Mouse (Mus musculus) neural tube, embryonic 15.5 days (tissue): ENCODE data around the gene Slc7a6. TPM values are rescaled to one million over a fixed set of nuclear protein-coding genes. Genes with fewer than 3 reads are reported as not detected.
A peak's percentile ranks its signal among the peaks of the same experiment; 100 is the strongest.

Experiments
- ATAC-seq: fragments of 200-750 bp; cut with Nextera tagmentation; 2 replicates; pipeline ENCODE4 v1.8.0; 2017; ENCODE audit warnings: mild to moderate bottlenecking, moderate TSS enrichment, moderate library complexity; ENCODE audit not compliant: low FRiP score
- H3K27ac ChIP-seq: fragments of 300-500 bp; sonication (generic); replicated peaks from 2 replicates; pipeline ENCODE4 v1.5.1; 2015; ENCODE audit warnings: mild to moderate bottlenecking, inconsistent platforms
- H3K27me3 ChIP-seq: fragments of 300-500 bp; sonication (generic); replicated peaks from 2 replicates; pipeline ENCODE4 v1.6.1; 2015; ENCODE audit warnings: inconsistent platforms
- H3K36me3 ChIP-seq: fragments of 300-500 bp; sonication (generic); 2 replicates; pipeline ENCODE4 v1.6.1; 2015; ENCODE audit warnings: inconsistent platforms
- H3K4me1 ChIP-seq: fragments of 300-500 bp; sonication (generic); 2 replicates; pipeline ENCODE4 v1.6.1; 2015; ENCODE audit warnings: inconsistent platforms
- H3K4me2 ChIP-seq: fragments of 300-500 bp; sonication (generic); 2 replicates; pipeline ENCODE4 v1.6.1; 2015; ENCODE audit warnings: inconsistent platforms, mild to moderate bottlenecking, moderate library complexity
- H3K4me3 ChIP-seq: fragments of 300-500 bp; sonication (generic); replicated peaks from 2 replicates; pipeline ENCODE4 v1.5.1; 2015; ENCODE audit warnings: mild to moderate bottlenecking, inconsistent platforms
- H3K9ac ChIP-seq: fragments of 300-500 bp; sonication (generic); replicated peaks from 2 replicates; pipeline ENCODE4 v1.6.1; 2015; ENCODE audit warnings: mild to moderate bottlenecking, inconsistent platforms
- H3K9me3 ChIP-seq: fragments of 300-500 bp; sonication (generic); replicated peaks from 2 replicates; pipeline ENCODE4 v1.6.1; 2016; ENCODE audit warnings: inconsistent platforms
- WGBS: fragments of 180-500 bp; shearing (Covaris S2); methylation state at CpG from one replicate; pipeline ENCODE4 v1.1.7; 2015; ENCODE audit warnings: mixed read lengths; 5-methylcytosine and 5-hydroxymethylcytosine counted together
- polyA plus RNA-seq: library from polyadenylated mRNA; unstranded; fragments of >200 nt; fragmentation: Nextera tagmentation; extraction: Ambion mirVana; gene quantifications from 2 replicates; pipeline ENCODE4 v1.2.1, GENCODE M21; 2015

Gene Slc7a6
- polyA plus RNA-seq, 1 experiment from 2014 or later, result 55.6 TPM

GRCm38 (mm10) chr8:106133526-106133925 lies 35.1 kb upstream of the Slc7a6 start:
- peaks cover 28% of the 10 kb centered on the region for H3K36me3 ChIP-seq
- peaks cover 30% of the 10 kb centered on the region for H3K4me1 ChIP-seq
- no peak for ATAC-seq
- WGBS, result 68% methylated on average over 13 of the region's 13 CpGs
- peaks cover 58% of the 10 kb centered on the region for H3K27me3 ChIP-seq
- no peak overlapping the region for H3K4me3 ChIP-seq
- no peak overlapping the region for H3K27ac ChIP-seq
- no peak overlapping the region for H3K9ac ChIP-seq
- no peak overlapping the region for H3K4me2 ChIP-seq
- no peaks in the 10 kb centered on the region for H3K9me3 ChIP-seq

DNA sequence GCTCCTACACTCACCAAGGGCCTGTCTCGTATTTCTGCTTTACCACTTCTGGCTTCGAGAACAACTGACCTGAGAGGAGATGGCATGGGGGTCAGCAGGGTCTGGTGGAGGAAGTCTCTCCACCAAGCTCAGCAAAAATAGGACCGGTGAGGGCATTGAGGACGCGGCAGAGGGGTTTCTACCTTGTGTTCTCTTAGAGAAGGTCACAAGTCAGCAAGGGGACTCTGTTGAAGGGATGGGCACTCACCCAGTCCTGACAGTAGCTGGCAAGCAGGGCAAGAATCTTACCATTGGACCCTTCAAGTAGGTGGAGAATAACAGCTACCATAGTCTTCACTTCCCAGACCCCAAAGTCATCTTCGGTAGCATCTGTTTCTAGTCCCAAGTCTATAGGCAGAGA lies 34.7 kb upstream of the Slc7a6 start:
- Histone ChIP-seq H3K9me3 (no peaks in the 10 kb centered on the region), H3K36me3 (peaks cover 24% of the 10 kb centered on the region), H3K4me3 (no peak overlapping the region), H3K4me1 (peaks cover 30% of the 10 kb centered on the region), H3K27me3 (peaks cover 62% of the 10 kb centered on the region), H3K4me2 (no peak overlapping the region), H3K9ac (no peak overlapping the region), H3K27ac (no peak overlapping the region)
- ATAC-seq, result no peak
- WGBS, result 82% methylated on average over 6 of the region's 6 CpGs

GRCm38 (mm10) chr8:106134751-106135571 lies 33.7 kb upstream of the Slc7a6 start:
- H3K4me3 ChIP-seq, result no peak overlapping the region
- H3K36me3 ChIP-seq, result peaks cover 15% of the 10 kb centered on the region
- no peak for ATAC-seq
- H3K27ac ChIP-seq, result no peak overlapping the region
- H3K27me3 ChIP-seq, result peaks cover 70% of the 10 kb centered on the region
- H3K9ac ChIP-seq, result no peak overlapping the region
- H3K9me3 ChIP-seq, result no peaks in the 10 kb centered on the region
- no peak overlapping the region for H3K4me2 ChIP-seq
- 22% methylated on average over 14 of the region's 14 CpGs for WGBS
- H3K4me1 ChIP-seq, result peaks cover 30% of the 10 kb centered on the region

- Histone ChIP-seq H3K4me3 (peak overlapping the region; percentile 47), H3K9me3 (no peaks in the 10 kb centered on the region), H3K9ac (no peak overlapping the region), H3K36me3 (peaks cover 11% of the 10 kb centered on the region), H3K27ac (no peak overlapping the region), H3K4me2 (peak overlapping the region; percentile 85), H3K4me1 (peaks cover 30% of the 10 kb centered on the region), H3K27me3 (peaks cover 73% of the 10 kb centered on the region)
- 4% methylated on average over 19 of the region's 19 CpGs for WGBS
- ATAC-seq, result no peak
Measured at GRCm38 (mm10) chr8:106135672-106136071, 33.0 kb upstream of the Slc7a6 start.

GRCm38 (mm10) chr8:106136156-106137130 lies 32.2 kb upstream of the Slc7a6 start, which contains the start of gene Esrp2:
Gene Esrp2, minus strand, starts transcription at chr8:106136974.
- H3K4me3 ChIP-seq, result peak within 1 kb of the TSS; percentile 47
- H3K27me3 ChIP-seq, result peaks cover 73% of the 10 kb centered on the region
- under 1% methylated on average over 84 of the region's 86 CpGs for WGBS
- no peak within 1 kb of the TSS for H3K27ac ChIP-seq
- no peaks in the 10 kb centered on the region for H3K9me3 ChIP-seq
- ATAC-seq, result no peak
- H3K36me3 ChIP-seq, result peaks cover 5% of the 10 kb centered on the region; the same call in 1 of the 2 replicates
- H3K4me2 ChIP-seq, result peak within 1 kb of the TSS; percentile 85
- peak within 1 kb of the TSS; percentile 42 for H3K9ac ChIP-seq
- peaks cover 34% of the 10 kb centered on the region for H3K4me1 ChIP-seq

DNA sequence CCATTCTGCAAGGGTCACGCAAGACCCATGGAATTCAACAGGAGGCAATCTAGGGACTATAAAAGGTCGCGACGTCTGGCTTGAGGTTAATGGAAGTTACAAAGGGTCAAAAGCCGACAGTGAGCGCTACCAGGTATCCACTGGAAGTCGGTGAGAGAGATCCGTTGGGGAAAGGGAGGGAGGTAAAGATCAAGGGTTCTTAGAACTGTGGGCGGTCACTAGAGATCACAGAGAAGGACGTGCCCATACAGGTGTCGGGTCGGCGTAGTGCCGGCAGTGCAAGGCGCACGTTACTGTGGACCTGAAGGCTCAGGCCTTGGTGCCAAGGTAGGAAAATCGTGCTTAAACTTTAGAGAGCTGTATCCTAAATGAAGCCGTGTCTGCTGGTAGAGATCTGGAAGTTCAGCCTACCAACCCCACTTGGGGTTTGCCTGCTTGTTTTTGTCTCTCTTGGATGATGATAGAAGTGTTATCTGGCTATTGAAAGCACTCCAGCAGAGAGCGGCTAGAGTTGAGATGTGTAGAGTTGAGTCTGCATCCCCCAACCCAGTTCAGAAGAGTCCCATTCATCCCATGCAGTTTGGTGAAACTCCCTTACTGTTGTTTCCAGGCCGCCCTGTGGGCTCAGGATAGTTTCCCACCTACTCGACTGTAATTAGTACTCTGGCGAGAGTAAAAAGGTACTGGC lies 31.3 kb upstream of the Slc7a6 start:
- H3K4me2 ChIP-seq, result peak overlapping the region; percentile 85
- peaks cover 73% of the 10 kb centered on the region for H3K27me3 ChIP-seq
- H3K4me1 ChIP-seq, result peaks cover 34% of the 10 kb centered on the region
- WGBS, result 4% methylated on average over 22 of the region's 22 CpGs
- ATAC-seq, result no peak
- H3K9ac ChIP-seq, result peak overlapping the region; percentile 42
- 0 out of 2 replicates have a peak, but pooled peaks cover 3% of the 10 kb centered on the region for H3K36me3 ChIP-seq
- H3K9me3 ChIP-seq, result no peaks in the 10 kb centered on the region
- H3K27ac ChIP-seq, result no peak overlapping the region
- H3K4me3 ChIP-seq, result peak overlapping the region; percentile 47

DNA sequence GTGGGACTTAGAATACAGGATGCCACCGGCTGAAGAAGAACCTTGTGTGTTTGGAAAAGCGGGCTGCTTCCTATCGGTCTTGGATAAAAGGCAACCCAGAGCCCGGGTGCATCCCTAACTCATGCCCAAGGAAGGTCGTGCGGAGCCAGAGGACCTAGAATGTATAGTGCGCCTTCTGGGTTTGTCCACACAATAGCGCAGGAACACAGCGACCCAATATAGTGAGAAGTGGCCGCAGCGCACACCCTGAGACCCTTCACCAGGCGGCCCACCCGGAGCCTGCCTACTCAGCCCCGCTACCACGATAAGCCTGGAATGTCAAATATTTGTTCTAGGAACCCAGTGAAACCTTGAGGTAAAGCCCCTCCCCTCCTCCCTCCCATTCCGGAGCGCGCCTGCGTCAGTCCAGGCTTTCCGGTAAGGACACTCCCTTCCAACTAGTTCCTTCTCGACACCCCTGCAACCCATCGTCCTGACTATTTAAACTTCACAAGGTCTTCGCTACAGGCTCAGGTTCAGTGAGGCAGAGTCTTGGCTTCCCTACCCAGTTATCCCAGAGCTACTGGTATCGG lies 30.7 kb upstream of the Slc7a6 start:
- Histone ChIP-seq H3K9me3 (no peaks in the 10 kb centered on the region), H3K36me3 (no peaks in the 10 kb centered on the region), H3K27me3 (peaks cover 70% of the 10 kb centered on the region), H3K4me2 (peak overlapping the region; percentile 85), H3K4me1 (peaks cover 34% of the 10 kb centered on the region), H3K4me3 (peak overlapping the region; percentile 47), H3K27ac (no peak overlapping the region), H3K9ac (peak overlapping the region; percentile 42)
- under 1% methylated on average over 24 of the region's 24 CpGs for WGBS
- ATAC-seq, result no peak

DNA sequence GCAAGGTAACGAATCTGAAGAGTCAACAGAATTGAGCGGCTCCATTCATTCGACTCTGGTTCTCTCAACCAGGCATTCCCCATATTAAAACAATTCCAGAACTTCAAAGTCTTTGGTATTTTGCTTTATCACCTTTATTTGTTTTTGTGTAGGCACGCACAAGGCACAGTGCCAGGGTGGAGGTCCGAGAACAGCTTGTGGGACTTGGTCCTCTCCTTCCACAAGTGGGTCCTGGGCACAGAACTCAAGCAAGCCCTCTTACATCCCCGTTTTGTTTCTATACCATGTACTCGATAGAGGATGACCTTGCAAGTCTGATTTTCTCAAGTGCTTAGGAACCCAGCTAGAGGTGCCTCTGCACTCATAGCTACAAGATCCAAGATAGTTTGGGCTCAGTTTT lies 30.0 kb upstream of the Slc7a6 start:
- Histone ChIP-seq H3K27ac (no peak overlapping the region), H3K4me3 (peak overlapping the region; percentile 47), H3K4me2 (peak overlapping the region; percentile 85), H3K27me3 (peaks cover 64% of the 10 kb centered on the region), H3K9me3 (no peaks in the 10 kb centered on the region), H3K36me3 (no peaks in the 10 kb centered on the region), H3K4me1 (peaks cover 34% of the 10 kb centered on the region), H3K9ac (peak overlapping the region; percentile 42)
- WGBS, result 14% methylated on average over 7 of the region's 7 CpGs
- ATAC-seq, result no peak

GRCm38 (mm10) chr8:106140191-106140590 lies 28.5 kb upstream of the Slc7a6 start:
- Histone ChIP-seq H3K9ac (no peak overlapping the region), H3K4me1 (peaks cover 34% of the 10 kb centered on the region), H3K4me2 (no peak overlapping the region), H3K9me3 (no peaks in the 10 kb centered on the region), H3K4me3 (no peak overlapping the region), H3K27ac (no peak overlapping the region), H3K36me3 (no peaks in the 10 kb centered on the region), H3K27me3 (peaks cover 48% of the 10 kb centered on the region)
- ATAC-seq, result no peak
- 62% methylated on average over 5 of the region's 5 CpGs for WGBS

DNA sequence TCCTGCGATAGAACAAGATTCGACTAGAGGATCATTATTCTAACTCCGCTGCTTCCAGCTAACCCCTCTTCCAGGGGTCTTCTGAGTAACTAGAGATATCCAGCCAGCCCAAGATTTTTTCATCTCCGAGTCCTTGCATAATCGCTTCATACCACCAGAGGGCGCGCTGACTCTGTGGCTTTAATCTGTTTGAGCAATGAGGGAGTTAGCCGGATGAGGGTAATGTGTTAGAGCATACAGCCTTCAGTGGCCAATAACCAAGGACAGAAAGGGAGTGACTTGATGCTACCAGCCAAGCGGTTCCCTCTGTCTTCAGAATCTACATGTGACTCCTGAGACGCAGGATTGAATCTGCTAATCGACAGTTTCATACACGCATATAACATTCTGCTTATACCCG lies 27.9 kb upstream of the Slc7a6 start:
- Histone ChIP-seq H3K27me3 (peaks cover 43% of the 10 kb centered on the region), H3K4me3 (no peak overlapping the region), H3K4me2 (peak overlapping the region; percentile 30), H3K27ac (no peak overlapping the region), H3K9ac (no peak overlapping the region), H3K9me3 (no peaks in the 10 kb centered on the region), H3K36me3 (no peaks in the 10 kb centered on the region), H3K4me1 (peaks cover 32% of the 10 kb centered on the region)
- 12% methylated on average over 13 of the region's 13 CpGs for WGBS
- ATAC-seq, result peak; percentile 48; the same call in 1 of the 2 replicates

GRCm38 (mm10) chr8:106145331-106145730 lies 23.3 kb upstream of the Slc7a6 start:
- ATAC-seq, result no peak
- Histone ChIP-seq H3K4me1 (peaks cover 7% of the 10 kb centered on the region; the same call in 1 of the 2 replicates), H3K36me3 (no peaks in the 10 kb centered on the region), H3K9me3 (no peaks in the 10 kb centered on the region), H3K9ac (no peak overlapping the region), H3K4me2 (no peak overlapping the region), H3K27me3 (no peaks in the 10 kb centered on the region), H3K27ac (no peak overlapping the region), H3K4me3 (no peak overlapping the region)
- WGBS, result 90% methylated on average over 2 of the region's 2 CpGs
